Mouse (Mus musculus) adrenal gland, adult 8-10 months (tissue): ENCODE measurements around the gene Tbl3. TPM values are rescaled to one million over a fixed set of nuclear protein-coding genes. Genes with fewer than 3 reads are reported as not detected.

Source experiments
- DNase-seq: peaks from one replicate; pipeline ENCODE4 v3.0.0; 2022
- total RNA-seq, 4 experiments: library from RNA; stranded (reverse); gene quantifications; 2 replicates each; pipeline ENCODE4 v1.2.4; 2022

The Tbl3 gene
- total RNA-seq, 4 experiments from 2014 or later: 34.3 to 40.5 (median 38.2) TPM

- DNase-seq: no peak
These were observed 56.7 kb downstream of the Tbl3 start for GRCm38 (mm10) chr17:24650766-24651165.

- no peak for DNase-seq
These were observed 57.3 kb downstream of the Tbl3 start, which contains the start of gene Slc9a3r2 for GRCm38 (mm10) chr17:24650070-24650616. TSS of gene Slc9a3r2 (minus strand) at chr17:24650327.

GRCm38 (mm10) chr17:24649581-24650069 is 57.8 kb downstream of the Tbl3 start:
- DNase-seq: no peak

DNA sequence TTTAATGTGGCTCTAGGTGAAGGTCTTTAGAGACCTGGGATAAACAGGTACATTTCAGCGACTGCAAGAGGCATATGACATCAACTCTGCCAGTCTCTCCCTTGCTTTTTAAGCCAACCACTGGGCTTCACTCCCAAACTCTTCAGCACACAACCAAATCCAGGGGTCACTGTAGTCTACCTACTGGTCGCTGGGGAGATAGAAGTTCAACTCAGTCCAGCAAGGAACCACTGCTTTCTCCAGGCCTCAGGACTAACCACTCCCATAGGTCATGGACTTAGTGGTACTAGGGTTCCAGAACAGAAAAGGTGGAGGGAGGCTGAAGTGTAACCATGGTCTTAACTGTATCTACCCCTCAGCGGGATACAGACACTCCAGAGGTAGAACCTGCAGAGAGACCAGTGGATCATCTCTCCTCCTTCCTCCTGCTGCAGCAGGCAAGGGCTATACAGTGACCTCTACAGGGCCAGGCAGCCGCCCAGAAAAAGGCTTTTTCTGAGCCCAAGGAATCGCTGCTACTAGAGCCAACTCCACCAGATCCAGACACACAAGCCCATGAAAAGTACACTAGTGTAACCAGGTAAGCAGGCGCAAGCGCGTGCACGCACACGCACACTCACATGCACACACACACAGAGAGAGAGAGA is 58.6 kb downstream of the Tbl3 start:
- no peak for DNase-seq

Other genes starting within 250 kb of the Tbl3 start
- gene E4f1, start 237.3 kb downstream of the Tbl3 start, total RNA-seq: 10 to 100 TPM; 20.9 to 37.4 (median 26.4) TPM
- 100 to 1,000 TPM; 105 to 116 (median 107) TPM for gene Pgp, start 237.3 kb downstream of the Tbl3 start, total RNA-seq
- under 1 TPM in 2 of 4 experiments, not detected in 2; 0.30 to 0.38 TPM for gene Bricd5, start 233.8 kb downstream of the Tbl3 start, total RNA-seq
- gene Mlst8, start 228.6 kb downstream of the Tbl3 start, total RNA-seq: 10 to 100 TPM; 24.3 to 37.6 (median 32.2) TPM
- 10 to 100 TPM; 49.1 to 61.2 (median 53.8) TPM for gene Caskin1, start 219.1 kb downstream of the Tbl3 start, total RNA-seq
- 100 to 1,000 TPM in 3 of 4 experiments, 10 to 100 TPM in 1; 92.1 to 189 (median 132) TPM for gene Traf7, start 179.7 kb downstream of the Tbl3 start, total RNA-seq
- 1 to 10 TPM in 3 of 4 experiments, under 1 TPM in 1; 0.81 to 3.5 (median 2.4) TPM for gene Rab26, start 173.4 kb downstream of the Tbl3 start, total RNA-seq
- 10 to 100 TPM; 58.5 to 88.8 (median 71.0) TPM for gene Pkd1, start 157.8 kb downstream of the Tbl3 start, total RNA-seq
- gene Tsc2, start 75.0 kb downstream of the Tbl3 start, total RNA-seq: 100 to 1,000 TPM in 3 of 4 experiments, 10 to 100 TPM in 1; 79.2 to 135 (median 111) TPM
- gene Nthl1, start 75.0 kb downstream of the Tbl3 start, total RNA-seq: 10 to 100 TPM in 3 of 4 experiments, 1 to 10 TPM in 1; 9.0 to 17.3 (median 12.1) TPM
- gene Slc9a3r2, start 57.3 kb downstream of the Tbl3 start, total RNA-seq: 10 to 100 TPM; 45.9 to 78.6 (median 73.7) TPM
- not detected for gene Npw, start 49.2 kb downstream of the Tbl3 start, total RNA-seq
- 10 to 100 TPM; 44.9 to 59.4 (median 50.8) TPM for gene Zfp598, start 38.0 kb downstream of the Tbl3 start, total RNA-seq
- 1 to 10 TPM; 2.4 to 5.5 (median 3.8) TPM for gene Syngr3, start 17.7 kb downstream of the Tbl3 start, total RNA-seq
- 10 to 100 TPM; 31.7 to 35.6 (median 32.6) TPM for gene Gfer, start 11.5 kb downstream of the Tbl3 start, total RNA-seq
- 10 to 100 TPM in 1 of 4 experiments, 1 to 10 TPM in 3; 2.8 to 14.8 (median 7.5) TPM for gene Noxo1, start 11.4 kb downstream of the Tbl3 start, total RNA-seq
- gene Rnf151, start 10.4 kb upstream of the Tbl3 start, total RNA-seq: not detected
- gene Rps2, start 10.5 kb upstream of the Tbl3 start, total RNA-seq: 100 to 1,000 TPM; 571 to 651 (median 615) TPM
- gene Ndufb10, start 16.8 kb upstream of the Tbl3 start, total RNA-seq: 100 to 1,000 TPM; 199 to 268 (median 237) TPM
- under 1 TPM in 1 of 4 experiments, not detected in 3; 0.49 TPM for gene Rpl3l, start 20.2 kb upstream of the Tbl3 start, total RNA-seq
- 10 to 100 TPM; 87.3 to 91.3 (median 89.0) TPM for gene Msrb1, start 29.0 kb upstream of the Tbl3 start, total RNA-seq
- 1 to 10 TPM; 1.7 to 2.8 (median 2.4) TPM for gene Hs3st6, start 45.3 kb upstream of the Tbl3 start, total RNA-seq
- gene Meiob, start 96.6 kb upstream of the Tbl3 start, total RNA-seq: 1 to 10 TPM in 2 of 4 experiments, under 1 TPM in 2; 0.52 to 2.7 (median 1.1) TPM
- gene Hagh, start 132.5 kb upstream of the Tbl3 start, total RNA-seq: 10 to 100 TPM; 81.9 to 99.1 (median 92.7) TPM
- gene Fahd1, start 142.7 kb upstream of the Tbl3 start, total RNA-seq: 10 to 100 TPM; 26.4 to 36.0 (median 32.1) TPM
- 1 to 10 TPM; 2.0 to 5.8 (median 2.7) TPM for gene Igfals, start 158.3 kb upstream of the Tbl3 start, total RNA-seq
- 10 to 100 TPM; 58.9 to 66.0 (median 61.5) TPM for gene Nubp2, start 178.7 kb upstream of the Tbl3 start, total RNA-seq
- gene Spsb3, start 179.0 kb upstream of the Tbl3 start, total RNA-seq: 10 to 100 TPM; 31.5 to 34.0 (median 33.7) TPM
- gene Eme2, start 187.4 kb upstream of the Tbl3 start, total RNA-seq: 10 to 100 TPM; 43.6 to 80.7 (median 66.3) TPM
- 100 to 1,000 TPM; 120 to 201 (median 138) TPM for gene Mrps34, start 187.5 kb upstream of the Tbl3 start, total RNA-seq
- gene Nme3, start 188.8 kb upstream of the Tbl3 start, total RNA-seq: 100 to 1,000 TPM in 2 of 4 experiments, 10 to 100 TPM in 2; 73.5 to 148 (median 104) TPM
- 100 to 1,000 TPM in 3 of 4 experiments, 10 to 100 TPM in 1; 96.1 to 271 (median 177) TPM for gene Mapk8ip3, start 229.3 kb upstream of the Tbl3 start, total RNA-seq